Mouse (Mus musculus) kidney, postnatal 4 days (tissue): ENCODE results near the gene Ostm1.
A peak's percentile ranks its signal among the peaks of the same experiment; 100 is the strongest.

ENCODE experiments used
- DNase-seq, 2 experiments: peaks; one replicate each; pipeline ENCODE4 v3.0.0; 2021; ENCODE audit warnings: mixed read lengths in 2 of 2

Ostm1 gene

GRCm38 (mm10) chr10:42583157-42583872, at the start of gene Ostm1, which contains the start of gene Nr2e1:
Ostm1 (plus strand) TSS chr10:42583822.
Nr2e1 (minus strand) TSS chr10:42583632.
- peak; percentile 29 to 53 for DNase-seq

- no peak for DNase-seq
Observed at GRCm38 (mm10) chr10:42533836-42534453, 49.7 kb upstream of the Ostm1 start.

GRCm38 (mm10) chr10:42537571-42538316, 45.9 kb upstream of the Ostm1 start:
- DNase-seq, result no peak

DNA sequence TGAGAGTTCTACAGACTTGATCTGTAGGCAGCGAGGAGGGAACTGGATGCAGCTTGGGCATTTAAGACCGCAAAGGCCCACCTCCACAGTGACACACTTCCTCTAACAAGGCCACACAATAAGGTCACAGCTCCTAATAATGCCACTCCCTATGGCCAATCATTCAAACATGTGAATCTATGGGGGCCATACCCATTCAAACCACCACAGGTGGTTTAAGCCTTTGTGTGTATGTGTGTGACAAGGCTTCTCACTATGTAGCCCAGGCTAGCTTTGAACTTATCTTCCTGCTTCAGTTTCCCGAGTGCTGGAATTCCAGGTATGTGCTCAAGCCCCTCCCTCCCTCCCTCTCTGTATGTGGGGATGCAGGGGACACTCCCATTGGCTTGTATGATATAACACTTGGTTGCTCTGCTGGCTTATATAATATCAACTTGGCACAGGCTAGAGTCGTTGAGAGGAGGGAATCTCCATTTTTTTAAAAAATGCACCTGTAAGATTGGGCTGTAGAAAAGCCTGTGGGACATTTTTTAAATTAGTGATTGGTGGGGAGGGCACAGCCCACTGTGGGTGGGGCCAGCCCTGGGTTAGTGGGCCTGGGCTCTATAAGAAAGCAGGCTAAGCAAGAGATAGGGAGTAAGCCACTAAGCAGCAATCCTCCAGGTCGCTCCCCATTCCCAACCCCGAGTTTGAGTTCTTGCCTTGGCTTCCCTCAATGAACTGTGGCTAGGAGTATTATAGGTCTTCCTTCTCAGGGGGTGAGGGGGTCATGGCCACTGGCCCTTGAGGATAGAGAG, 37.7 kb upstream of the Ostm1 start:
- DNase-seq, result no peak

DNA sequence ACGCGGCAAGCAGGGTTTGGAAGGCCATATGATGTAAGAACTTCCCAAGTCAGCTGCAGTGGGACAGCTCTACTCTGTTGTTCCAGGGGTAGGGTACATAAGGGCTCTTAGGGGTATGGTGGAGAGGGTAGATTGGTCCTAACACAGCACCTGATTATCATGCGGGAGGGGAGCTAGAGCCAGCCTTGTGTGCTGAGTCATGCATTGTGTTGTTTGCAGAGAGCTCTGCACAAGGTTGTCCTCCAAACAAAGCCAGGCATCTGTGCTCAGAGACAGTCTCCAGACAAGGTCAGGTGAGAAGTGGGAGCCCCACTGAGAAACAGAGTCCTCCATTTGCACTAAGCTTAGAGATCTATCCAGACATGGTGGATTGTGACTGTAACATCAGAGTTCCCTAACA, 37.1 kb upstream of the Ostm1 start:
- DNase-seq, result no peak

- no peak for DNase-seq
Observed at GRCm38 (mm10) chr10:42559581-42560200, 23.9 kb upstream of the Ostm1 start.

- peak; percentile 75 to 80 for DNase-seq
Observed at GRCm38 (mm10) chr10:42562272-42562671, 21.4 kb upstream of the Ostm1 start.

- no peak for DNase-seq
Observed at GRCm38 (mm10) chr10:42572567-42572966, 11.1 kb upstream of the Ostm1 start.

DNA sequence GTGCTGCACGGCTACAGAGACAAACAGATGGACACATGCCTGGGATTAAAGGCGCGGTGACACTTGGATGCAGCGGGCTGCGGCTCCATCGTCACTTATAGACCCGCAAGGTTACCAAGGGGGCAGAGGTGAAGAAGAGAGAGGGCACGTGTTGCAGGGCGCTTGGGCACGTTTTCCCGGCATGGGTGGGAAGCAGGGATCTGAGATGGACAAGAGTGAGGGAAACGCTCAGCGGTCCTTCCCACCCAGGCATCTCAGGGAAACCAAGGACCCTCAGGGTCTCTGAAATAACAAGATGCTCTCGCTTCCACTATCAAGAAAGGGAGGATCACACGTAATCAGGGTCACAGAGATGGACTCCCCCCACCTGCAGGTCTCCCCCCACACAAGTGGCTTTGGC, 10.7 kb upstream of the Ostm1 start:
- no peak for DNase-seq

- peak; percentile 40 to 56 for DNase-seq
Observed at GRCm38 (mm10) chr10:42574639-42575038, 9.0 kb upstream of the Ostm1 start.

GRCm38 (mm10) chr10:42577525-42578280, 5.9 kb upstream of the Ostm1 start:
- DNase-seq, result peak in 1 of 2 experiments; percentile 11

DNA sequence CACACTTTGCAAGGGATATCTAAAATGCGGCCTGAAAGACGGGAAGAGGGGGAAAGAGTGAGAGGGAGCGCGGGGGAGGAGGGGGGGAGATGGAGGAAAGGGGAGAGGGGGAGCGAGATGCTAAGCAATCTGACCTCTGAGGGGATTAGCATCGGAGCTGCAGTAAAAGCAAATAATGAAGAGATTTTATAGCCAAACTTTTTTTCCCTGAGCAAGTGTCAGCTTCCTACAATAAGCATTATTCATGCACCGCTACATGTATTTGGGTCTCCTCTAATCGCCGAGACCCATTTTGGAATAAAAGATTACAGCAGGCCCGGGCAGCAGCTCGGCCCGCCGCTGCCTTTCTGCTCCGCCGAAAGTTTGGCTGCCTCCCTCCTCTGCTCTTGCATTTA, 5.3 kb upstream of the Ostm1 start:
- no peak for DNase-seq

DNA sequence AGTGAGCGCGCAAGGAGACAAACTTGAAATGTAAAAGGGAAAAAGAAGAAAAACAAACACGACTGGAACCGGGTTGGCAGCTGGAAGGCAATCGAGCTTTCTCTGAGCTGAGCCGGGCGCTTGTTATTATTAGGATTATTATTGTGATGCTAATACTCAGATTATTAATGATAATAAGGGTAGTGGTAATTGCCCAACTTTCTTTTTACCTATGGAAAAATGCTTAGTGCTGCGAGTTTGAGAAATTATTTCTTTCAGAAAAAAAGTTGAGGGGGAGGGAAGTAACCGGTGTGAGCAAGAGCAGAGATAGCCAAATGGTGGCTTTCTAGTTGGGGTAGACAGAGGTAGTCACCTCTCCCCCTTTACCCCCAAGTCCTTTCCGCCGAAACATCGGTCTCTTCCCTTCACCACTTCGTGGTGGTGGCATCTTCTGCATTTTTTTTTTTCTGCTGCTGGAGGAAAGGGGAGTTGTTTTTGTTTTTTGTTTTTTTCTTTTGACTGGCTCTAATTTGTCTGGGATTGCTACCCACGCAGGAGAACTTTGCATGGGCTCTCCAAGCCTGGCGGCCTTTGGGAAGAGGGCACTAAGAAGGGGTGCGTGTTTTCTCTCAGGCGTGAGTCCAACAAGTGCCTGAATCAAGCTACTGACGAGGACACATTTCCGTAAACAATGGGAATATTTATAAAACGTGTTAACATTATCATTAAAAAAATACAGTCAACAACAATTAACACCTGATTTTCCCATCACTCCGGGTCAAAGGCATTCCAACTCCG, 4.7 kb upstream of the Ostm1 start:
- DNase-seq, result no peak

- peak; percentile 17 to 28 for DNase-seq
Observed at GRCm38 (mm10) chr10:42579475-42580130, 4.0 kb upstream of the Ostm1 start.

GRCm38 (mm10) chr10:42580131-42580950, 3.3 kb upstream of the Ostm1 start:
- peak in 1 of 2 experiments; percentile 9 for DNase-seq

DNA sequence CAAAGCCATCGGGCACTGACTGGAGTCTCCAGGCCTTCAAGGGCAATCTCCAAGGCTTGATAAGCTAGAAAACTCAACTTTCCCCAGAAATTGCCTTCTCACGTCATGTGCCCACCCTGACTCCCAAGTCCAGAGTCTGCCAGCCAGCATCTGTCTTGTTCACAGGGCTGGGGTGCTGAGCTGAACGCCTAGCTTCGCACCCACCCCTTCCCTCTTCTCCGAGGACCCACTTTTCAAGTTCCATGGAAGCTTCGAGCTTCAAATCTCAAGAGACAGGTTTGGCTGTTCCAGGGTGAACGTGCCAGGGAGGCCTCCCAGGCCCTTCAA, 2.7 kb upstream of the Ostm1 start:
- DNase-seq, result no peak

GRCm38 (mm10) chr10:42581694-42582565, 1.7 kb upstream of the Ostm1 start:
- peak; percentile 22 to 45 for DNase-seq

GRCm38 (mm10) chr10:42582566-42583110, 984 bp upstream of the Ostm1 start:
- DNase-seq, result peak; percentile 16 to 37
